Mouse (Mus musculus) hindbrain, embryonic 14.5 days (tissue): ENCODE measurements at regions not wholly inside any gene's neighbourhood (a gene's known extent, or its start where the extent isn't known, plus 50 kb on each side); places are given as distances from the start of the nearest gene placed in this dataset.

ENCODE experiments used
- ATAC-seq: fragments of 200-750 bp; cut with Nextera tagmentation; 2 replicates; pipeline ENCODE4 v1.8.0; 2017; ENCODE audit warnings: moderate number of reproducible peaks, mild to moderate bottlenecking, moderate TSS enrichment, moderate library complexity; ENCODE audit not compliant: low FRiP score
- DNase-seq: peaks from one replicate; pipeline ENCODE4 v3.0.0-alpha.2; 2015; ENCODE audit warnings: low spot score
- H3K27ac ChIP-seq: fragments of 300-500 bp; sonication (generic); 2 replicates; pipeline ENCODE4 v1.5.1; 2014; ENCODE audit warnings: mild to moderate bottlenecking, moderate library complexity
- H3K27me3 ChIP-seq: fragments of 300-500 bp; sonication (generic); 2 replicates; pipeline ENCODE4 v1.6.1; 2014; ENCODE audit warnings: mild to moderate bottlenecking, low read length, mixed read lengths; ENCODE audit not compliant: control insufficient read depth, insufficient read depth
- H3K36me3 ChIP-seq: fragments of 300-500 bp; sonication (generic); replicated peaks from 2 replicates; pipeline ENCODE4 v1.6.1; 2014; ENCODE audit not compliant: control insufficient read depth, insufficient read depth
- H3K4me1 ChIP-seq: fragments of 300-500 bp; sonication (generic); replicated peaks from 2 replicates; pipeline ENCODE4 v1.6.1; 2014; ENCODE audit warnings: antibody characterized with exemption, low read length, mixed read lengths; ENCODE audit not compliant: control insufficient read depth, insufficient read depth
- H3K4me2 ChIP-seq: fragments of 300-500 bp; sonication (generic); replicated peaks from 2 replicates; pipeline ENCODE4 v1.6.1; 2014; ENCODE audit warnings: mild to moderate bottlenecking, moderate library complexity
- H3K4me3 ChIP-seq: fragments of 300-500 bp; sonication (generic); replicated peaks from 2 replicates; pipeline ENCODE4 v1.5.1; 2014; ENCODE audit warnings: mild to moderate bottlenecking, low read length
- H3K9ac ChIP-seq: fragments of 300-500 bp; sonication (generic); 2 replicates; pipeline ENCODE4 v1.6.1; 2014
- H3K9me3 ChIP-seq: fragments of 300-500 bp; sonication (generic); 2 replicates; pipeline ENCODE4 v1.6.1; 2016; ENCODE audit warnings: low read length; ENCODE audit not compliant: control insufficient read depth
- WGBS: fragments of 180-500 bp; shearing (Covaris S2); extraction: QIAGEN DNeasy Blood & Tissue Kit; methylation state at CpG from one replicate; pipeline ENCODE4 v1.1.7; 2014; 5-methylcytosine and 5-hydroxymethylcytosine counted together

DNA sequence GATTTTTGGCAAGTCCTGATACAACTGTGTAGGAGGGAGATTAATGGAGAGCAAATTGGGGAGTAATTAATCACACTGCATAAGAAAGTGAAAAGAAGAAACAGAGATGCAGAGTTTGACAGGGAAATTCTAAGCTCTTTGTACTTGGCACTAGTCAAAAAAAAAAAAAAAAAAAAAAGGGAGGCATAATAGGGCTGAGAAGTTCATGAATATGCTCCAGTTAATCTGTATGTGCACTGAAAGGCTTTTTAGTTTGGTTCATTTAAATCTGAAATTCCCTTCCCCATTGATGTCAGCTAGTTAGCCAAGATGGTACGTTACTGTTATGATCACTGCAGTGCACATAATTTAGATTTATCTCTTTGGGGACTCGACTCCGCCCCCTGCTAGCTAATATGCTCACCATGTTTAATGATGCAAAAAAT is 470.8 kb upstream of the Map3k7 start:
- Histone ChIP-seq H3K9me3 (no peaks in the 10 kb centered on the region), H3K4me1 (no peaks in the 10 kb centered on the region), H3K4me2 (no peak overlapping the region), H3K27ac (no peak overlapping the region), H3K4me3 (no peak overlapping the region), H3K27me3 (no peaks in the 10 kb centered on the region), H3K36me3 (no peaks in the 10 kb centered on the region), H3K9ac (no peak overlapping the region)
- peak; percentile 48 for DNase-seq
- WGBS, result 27% methylated on average over 3 of the region's 3 CpGs
- peak; percentile 51; the same call in 1 of the 2 replicates for ATAC-seq

GRCm38 (mm10) chr4:31499888-31500287 is 464.0 kb upstream of the Map3k7 start:
- H3K27ac ChIP-seq, result no peak overlapping the region
- H3K4me2 ChIP-seq, result no peak overlapping the region
- H3K4me1 ChIP-seq, result no peaks in the 10 kb centered on the region
- ATAC-seq, result 0 out of 2 replicates have a peak, but pooled peaks have one; percentile 31
- no peak overlapping the region for H3K9ac ChIP-seq
- no peaks in the 10 kb centered on the region for H3K27me3 ChIP-seq
- DNase-seq, result no peak
- H3K36me3 ChIP-seq, result no peaks in the 10 kb centered on the region
- H3K4me3 ChIP-seq, result no peak overlapping the region
- no peaks in the 10 kb centered on the region for H3K9me3 ChIP-seq
- 100% methylated on average over 2 of the region's 2 CpGs for WGBS

DNA sequence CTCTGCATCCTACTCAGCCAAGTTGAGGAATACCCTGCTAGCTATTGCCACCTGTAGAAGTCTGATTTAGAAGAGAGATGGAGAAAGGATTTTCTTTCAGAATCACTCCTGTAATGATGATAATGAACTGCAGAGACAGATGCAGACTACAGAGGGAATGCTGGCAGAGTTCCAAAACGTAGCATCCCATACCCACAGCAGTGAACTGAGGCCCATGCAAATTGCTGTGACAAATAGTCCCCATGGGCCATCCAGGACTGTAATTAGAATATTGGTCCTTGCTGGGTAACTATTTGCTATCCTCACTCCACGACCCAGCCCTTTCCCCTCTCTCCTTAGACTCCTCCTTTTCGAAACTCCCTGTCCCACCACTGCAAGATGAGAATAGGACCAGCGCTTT is 463.5 kb upstream of the Map3k7 start:
- peak; percentile 48; the same call in 1 of the 2 replicates for ATAC-seq

DNA sequence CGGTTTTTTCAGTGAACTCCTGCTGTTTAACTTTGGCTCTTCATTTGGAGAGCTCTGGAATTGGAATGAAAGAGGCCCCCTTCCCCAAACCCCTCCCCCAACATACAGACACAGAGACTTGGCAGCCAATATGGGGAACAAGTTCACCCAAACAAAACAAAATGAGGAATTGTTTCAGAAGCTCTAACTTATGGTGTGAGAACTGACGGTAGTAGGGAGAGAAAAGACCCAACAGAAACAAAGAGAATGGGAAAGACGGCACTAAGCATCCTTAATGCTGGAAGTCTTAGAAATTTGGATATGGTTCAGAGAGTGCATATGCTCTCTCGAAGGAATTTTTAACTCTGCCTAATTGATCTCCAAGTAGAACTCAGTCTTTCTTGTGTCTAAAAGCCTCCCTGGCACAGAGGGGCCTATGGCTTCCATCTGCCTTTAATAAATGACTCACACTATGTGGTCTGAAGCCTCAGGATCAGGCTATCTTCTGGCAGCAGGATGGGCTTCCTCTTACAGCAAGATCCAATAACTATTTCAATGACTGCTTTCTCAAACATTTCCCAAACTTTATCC is 438.2 kb upstream of the Map3k7 start:
- Histone ChIP-seq H3K27ac (no peak overlapping the region), H3K4me1 (no peaks in the 10 kb centered on the region), H3K36me3 (no peaks in the 10 kb centered on the region), H3K27me3 (no peaks in the 10 kb centered on the region), H3K4me3 (no peak overlapping the region), H3K9ac (no peak overlapping the region), H3K4me2 (no peak overlapping the region), H3K9me3 (no peaks in the 10 kb centered on the region)
- no peak for DNase-seq
- 40% methylated on average over 4 of the region's 4 CpGs for WGBS
- no peak for ATAC-seq

More for the DNA sequence above, 463.5 kb upstream of the Map3k7 start:
- H3K9me3 ChIP-seq, result no peaks in the 10 kb centered on the region
- no peak overlapping the region for H3K9ac ChIP-seq
- no peak overlapping the region for H3K4me2 ChIP-seq
- H3K27ac ChIP-seq, result no peak overlapping the region
- DNase-seq, result peak; percentile 61
- H3K27me3 ChIP-seq, result no peaks in the 10 kb centered on the region
- 56% methylated on average over 4 of the region's 4 CpGs for WGBS
- no peak overlapping the region for H3K4me3 ChIP-seq
- no peaks in the 10 kb centered on the region for H3K36me3 ChIP-seq
- H3K4me1 ChIP-seq, result no peaks in the 10 kb centered on the region

DNA sequence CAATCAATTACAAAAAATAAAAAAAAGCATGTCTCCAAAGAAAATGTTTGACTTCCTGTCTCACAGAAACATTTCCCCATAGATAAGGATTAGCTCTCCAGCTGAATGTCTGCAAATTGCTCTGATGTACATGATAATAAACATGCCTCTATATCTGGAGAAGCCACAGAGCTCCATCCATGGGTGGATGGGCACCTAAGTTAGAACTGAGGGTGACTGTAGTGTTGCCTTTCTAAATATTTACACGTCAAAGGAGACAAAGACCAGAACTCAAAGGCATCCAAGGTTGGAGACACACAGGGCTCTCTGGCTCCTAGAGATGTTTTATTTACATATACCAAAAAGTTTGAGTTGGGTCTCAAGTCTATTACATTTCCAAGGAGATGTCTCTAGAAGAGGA is 427.1 kb upstream of the Map3k7 start:
- no peaks in the 10 kb centered on the region for H3K9me3 ChIP-seq
- H3K9ac ChIP-seq, result no peak overlapping the region
- DNase-seq, result no peak
- no peaks in the 10 kb centered on the region for H3K4me1 ChIP-seq
- no peak for ATAC-seq
- no peak overlapping the region for H3K4me2 ChIP-seq
- WGBS, result 70% methylated on average over 1 of the region's 1 CpGs
- no peaks in the 10 kb centered on the region for H3K27me3 ChIP-seq
- H3K27ac ChIP-seq, result no peak overlapping the region
- no peaks in the 10 kb centered on the region for H3K36me3 ChIP-seq
- H3K4me3 ChIP-seq, result no peak overlapping the region

DNA sequence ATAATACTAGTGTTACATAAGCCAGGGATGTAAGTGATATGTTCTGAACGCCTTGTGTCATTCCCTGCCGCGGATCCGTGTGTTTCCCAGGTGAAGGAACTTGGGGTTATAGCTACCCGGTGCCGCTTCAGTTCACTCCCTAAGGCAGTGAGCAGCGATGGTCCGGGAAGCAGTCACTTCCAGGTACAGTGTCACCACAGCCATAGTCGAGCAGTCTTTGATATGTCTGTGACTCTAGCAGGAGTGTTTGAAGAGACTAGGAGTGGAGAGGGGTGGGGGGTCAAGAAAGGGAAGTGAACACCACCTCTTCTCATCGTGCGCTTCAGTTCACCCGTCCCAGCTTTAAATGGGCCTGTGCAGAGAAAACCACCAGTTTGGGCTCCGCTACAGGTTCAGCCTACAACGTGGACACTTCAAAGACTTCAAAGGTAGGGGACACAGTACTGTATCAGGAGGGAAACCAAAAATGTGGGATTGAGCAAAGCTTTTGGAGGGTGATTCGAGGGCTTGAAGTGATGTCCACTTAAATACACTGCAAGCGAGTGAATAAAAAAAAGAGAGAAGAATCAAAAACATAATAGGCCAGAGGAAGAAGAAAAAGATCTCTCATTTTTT is 410.0 kb upstream of the Map3k7 start:
- Histone ChIP-seq H3K4me1 (no peaks in the 10 kb centered on the region), H3K27me3 (no peaks in the 10 kb centered on the region), H3K9me3 (no peaks in the 10 kb centered on the region), H3K9ac (no peak overlapping the region), H3K4me2 (no peak overlapping the region), H3K4me3 (no peak overlapping the region), H3K27ac (no peak overlapping the region), H3K36me3 (no peaks in the 10 kb centered on the region)
- 90% methylated on average over 16 of the region's 16 CpGs for WGBS
- ATAC-seq (no peak), DNase-seq (no peak)

- 77% methylated on average over 1 of the region's 1 CpGs for WGBS
Measured at GRCm38 (mm10) chr4:31555077-31555476, 408.8 kb upstream of the Map3k7 start.

DNA sequence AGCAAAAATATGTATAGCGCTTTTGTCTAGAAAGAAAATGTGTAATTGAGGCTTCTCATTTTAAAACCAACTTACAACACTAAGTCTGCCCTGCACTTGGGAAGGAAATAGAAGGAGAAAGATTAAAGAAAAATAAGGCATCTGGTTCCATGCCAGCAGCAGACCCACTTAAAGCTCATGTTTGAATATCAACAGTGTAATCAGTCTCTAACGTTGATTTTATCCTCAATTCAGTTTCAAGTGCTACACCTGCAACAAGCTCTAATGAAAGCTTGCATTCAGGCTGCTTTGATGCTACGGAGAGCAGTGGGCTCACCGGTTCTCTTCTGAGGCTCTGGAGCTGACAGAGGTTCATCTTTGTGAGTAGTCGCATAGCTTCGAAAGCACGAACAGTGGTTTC is 406.6 kb upstream of the Map3k7 start:
- H3K27me3 ChIP-seq, result no peaks in the 10 kb centered on the region
- no peak overlapping the region for H3K4me2 ChIP-seq
- DNase-seq (no peak), ATAC-seq (no peak)
- H3K9me3 ChIP-seq, result no peaks in the 10 kb centered on the region
- H3K4me3 ChIP-seq, result no peak overlapping the region
- 92% methylated on average over 7 of the region's 7 CpGs for whole genome bisulfite sequencing
- no peaks in the 10 kb centered on the region for H3K4me1 ChIP-seq
- H3K9ac ChIP-seq, result no peak overlapping the region
- no peak overlapping the region for H3K27ac ChIP-seq
- no peaks in the 10 kb centered on the region for H3K36me3 ChIP-seq

More at GRCm38 (mm10) chr4:31555077-31555476, 408.8 kb upstream of the Map3k7 start:
- Histone ChIP-seq H3K27me3 (no peaks in the 10 kb centered on the region), H3K9me3 (no peaks in the 10 kb centered on the region), H3K27ac (no peak overlapping the region), H3K4me2 (no peak overlapping the region), H3K4me3 (no peak overlapping the region), H3K36me3 (no peaks in the 10 kb centered on the region), H3K4me1 (no peaks in the 10 kb centered on the region), H3K9ac (no peak overlapping the region)
- DNase-seq, result no peak
- ATAC-seq, result no peak

GRCm38 (mm10) chr4:31560305-31560704 is 403.6 kb upstream of the Map3k7 start:
- no peaks in the 10 kb centered on the region for H3K9me3 ChIP-seq
- H3K36me3 ChIP-seq, result no peaks in the 10 kb centered on the region
- H3K4me2 ChIP-seq, result no peak overlapping the region
- no peak for ATAC-seq
- no peak overlapping the region for H3K4me3 ChIP-seq
- no peak overlapping the region for H3K9ac ChIP-seq
- H3K4me1 ChIP-seq, result no peaks in the 10 kb centered on the region
- no peaks in the 10 kb centered on the region for H3K27me3 ChIP-seq
- no peak overlapping the region for H3K27ac ChIP-seq
- WGBS, result 71% methylated on average over 4 of the region's 4 CpGs
- no peak for DNase-seq
